Mouse (Mus musculus) naive thymus-derived CD4-positive, alpha-beta T cell, adult 2 months (primary cell): Measurements from ENCODE around the gene Nup93.

ENCODE experiments used
- DNase-seq: peaks from one replicate; pipeline ENCODE4 v3.0.0-alpha.2; 2011; ENCODE audit warnings: low read depth

Nup93 gene

GRCm38 (mm10) chr8:94186542-94186941 lies 27.8 kb upstream of the Nup93 start:
- DNase-seq: peak; percentile 58

GRCm38 (mm10) chr8:94187290-94188002 lies 26.9 kb upstream of the Nup93 start:
- no peak for DNase-seq

- no peak for DNase-seq
These were observed 24.9 kb upstream of the Nup93 start for GRCm38 (mm10) chr8:94189275-94190031.

GRCm38 (mm10) chr8:94191101-94191691 lies 23.2 kb upstream of the Nup93 start:
- peak; percentile 71 for DNase-seq

GRCm38 (mm10) chr8:94192926-94193325 lies 21.4 kb upstream of the Nup93 start:
- DNase-seq: no peak

- no peak for DNase-seq
These were observed 19.7 kb upstream of the Nup93 start for GRCm38 (mm10) chr8:94194591-94195223.

GRCm38 (mm10) chr8:94199202-94199869 lies 15.0 kb upstream of the Nup93 start:
- peak; percentile 81 for DNase-seq

- no peak for DNase-seq
These were observed 10.3 kb upstream of the Nup93 start for GRCm38 (mm10) chr8:94204043-94204442.

GRCm38 (mm10) chr8:94205736-94206135 lies 8.6 kb upstream of the Nup93 start:
- DNase-seq: peak; percentile 70

GRCm38 (mm10) chr8:94206256-94206655 lies 8.1 kb upstream of the Nup93 start:
- DNase-seq: no peak

- DNase-seq: no peak
These were observed 6.9 kb upstream of the Nup93 start for GRCm38 (mm10) chr8:94207491-94207890.

- DNase-seq: no peak
These were observed 4.7 kb upstream of the Nup93 start for GRCm38 (mm10) chr8:94209639-94210038.

GRCm38 (mm10) chr8:94210225-94210624 lies 4.1 kb upstream of the Nup93 start:
- DNase-seq: no peak

GRCm38 (mm10) chr8:94213819-94214218 lies 545 bp upstream of the Nup93 start:
- peak; percentile 19 for DNase-seq

- no peak for DNase-seq
These were observed 13.1 kb downstream of the Nup93 start for GRCm38 (mm10) chr8:94227381-94227939.

- DNase-seq: no peak
These were observed 25.9 kb downstream of the Nup93 start for GRCm38 (mm10) chr8:94240240-94240751.

- DNase-seq: no peak
These were observed 35.6 kb downstream of the Nup93 start for GRCm38 (mm10) chr8:94249836-94250435.

- DNase-seq: no peak
These were observed 44.5 kb downstream of the Nup93 start for GRCm38 (mm10) chr8:94258881-94259280.

GRCm38 (mm10) chr8:94262626-94263297 lies 48.4 kb downstream of the Nup93 start:
- DNase-seq: no peak
